Mouse (Mus musculus): ENCODE results near the gene Rere. TPM values are rescaled to one million over a fixed set of nuclear protein-coding genes. Genes with fewer than 3 reads are reported as not detected.
A peak's percentile ranks its signal among the peaks of the same experiment; 100 is the strongest.
"Not testable (repeated sequence)": the region's sequence is repeated elsewhere in the genome, so short reads cannot be mapped to it uniquely, and the experiment has no call there.

The Rere gene
- polyA plus RNA-seq, 1 experiment from 2014 or later: 13.6 TPM

- no peak for DNase-seq (ENCODE audit: low spot score)
Observed at GRCm38 (mm10) chr4:150493258-150493937, 212.0 kb downstream of the Rere start.

- not testable (repeated sequence) for DNase-seq (ENCODE audit: low spot score)
Observed at GRCm38 (mm10) chr4:150493938-150494330, 212.5 kb downstream of the Rere start.

- no peak for DNase-seq (ENCODE audit: low spot score)
Observed at GRCm38 (mm10) chr4:150495568-150495967, 214.1 kb downstream of the Rere start.

GRCm38 (mm10) chr4:150504304-150505021 lies 223.0 kb downstream of the Rere start:
- DNase-seq (ENCODE audit: low spot score): no peak

GRCm38 (mm10) chr4:150509026-150509712 lies 227.7 kb downstream of the Rere start:
- no peak for DNase-seq (ENCODE audit: low spot score)

- DNase-seq (ENCODE audit: low spot score): no peak
Observed at GRCm38 (mm10) chr4:150510036-150510435, 228.6 kb downstream of the Rere start.

- not testable (repeated sequence) for DNase-seq (ENCODE audit: low spot score)
Observed at GRCm38 (mm10) chr4:150513387-150513786, 231.9 kb downstream of the Rere start.

- no peak for DNase-seq (ENCODE audit: low spot score)
Observed at GRCm38 (mm10) chr4:150516201-150516600, 234.8 kb downstream of the Rere start.

- DNase-seq (ENCODE audit: low spot score): peak; percentile 17
Observed at GRCm38 (mm10) chr4:150517381-150517780, 235.9 kb downstream of the Rere start.

- no peak for DNase-seq (ENCODE audit: low spot score)
Observed at GRCm38 (mm10) chr4:150518826-150519225, 237.4 kb downstream of the Rere start.

- DNase-seq (ENCODE audit: low spot score): no peak
Observed at GRCm38 (mm10) chr4:150520069-150520468, 238.6 kb downstream of the Rere start.

- no peak for DNase-seq (ENCODE audit: low spot score)
Observed at GRCm38 (mm10) chr4:150522425-150522824, 241.0 kb downstream of the Rere start.

GRCm38 (mm10) chr4:150523351-150523750 lies 241.9 kb downstream of the Rere start:
- DNase-seq (ENCODE audit: low spot score): no peak

- DNase-seq (ENCODE audit: low spot score): no peak
Observed at GRCm38 (mm10) chr4:150526269-150526668, 244.8 kb downstream of the Rere start.

GRCm38 (mm10) chr4:150528426-150528825 lies 247.0 kb downstream of the Rere start:
- DNase-seq (ENCODE audit: low spot score): no peak

GRCm38 (mm10) chr4:150528846-150529245 lies 247.4 kb downstream of the Rere start:
- DNase-seq (ENCODE audit: low spot score): no peak

GRCm38 (mm10) chr4:150531869-150532268 lies 250.4 kb downstream of the Rere start:
- no peak for DNase-seq (ENCODE audit: low spot score)

GRCm38 (mm10) chr4:150536821-150537510 lies 255.5 kb downstream of the Rere start:
- no peak for DNase-seq (ENCODE audit: low spot score)

- peak; percentile 66 for DNase-seq (ENCODE audit: low spot score)
Observed at GRCm38 (mm10) chr4:150539846-150540245, 258.4 kb downstream of the Rere start.

- DNase-seq (ENCODE audit: low spot score): no peak
Observed at GRCm38 (mm10) chr4:150540392-150541094, 259.1 kb downstream of the Rere start.

- DNase-seq (ENCODE audit: low spot score): no peak
Observed at GRCm38 (mm10) chr4:150544231-150544630, 262.8 kb downstream of the Rere start.

Measured in thymus, postnatal 0 days (tissue).